Comparison of ENCODE assay signal across 1 mouse cellular context in the genomic region with DNA sequence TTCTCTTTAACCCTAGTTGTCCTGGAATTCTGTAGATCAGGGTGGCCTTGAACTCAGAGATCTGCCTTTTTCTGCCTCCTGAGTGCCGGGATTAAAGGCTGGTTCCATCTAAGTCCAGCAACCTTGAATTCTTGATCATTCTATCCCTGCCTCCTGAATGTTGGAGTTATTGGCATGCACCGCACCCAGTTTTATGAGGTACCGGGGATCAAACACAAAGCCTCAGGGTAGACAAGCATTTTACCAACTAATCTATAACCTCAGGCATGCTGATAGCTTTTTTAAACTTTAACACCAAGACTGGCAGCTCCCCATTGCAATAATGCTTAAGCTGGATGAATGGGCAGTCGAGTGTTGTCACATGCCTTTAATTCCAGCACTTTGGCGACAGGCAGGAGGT.
TF ChIP-seq lines count a peak whose summit lies in the region.

No protein-coding gene starts in this region.

TF ChIP-seq in ES-E14, 5 proteins besides CTCF, POLR2A, EP300 and RAD21 (continued from another document):
- TF ChIP-seq HCFC1 (IDR thresholded peaks at IDR 0.05; ENCODE audit: borderline replicate concordance, insufficient read depth, low read length): no peak
